Mouse (Mus musculus): ENCODE data around the gene Lhb. TPM values are rescaled to one million over a fixed set of nuclear protein-coding genes. Genes with fewer than 3 reads are reported as not detected.

The Lhb gene
- polyA plus RNA-seq, 1 experiment from 2014 or later: not detected

DNA sequence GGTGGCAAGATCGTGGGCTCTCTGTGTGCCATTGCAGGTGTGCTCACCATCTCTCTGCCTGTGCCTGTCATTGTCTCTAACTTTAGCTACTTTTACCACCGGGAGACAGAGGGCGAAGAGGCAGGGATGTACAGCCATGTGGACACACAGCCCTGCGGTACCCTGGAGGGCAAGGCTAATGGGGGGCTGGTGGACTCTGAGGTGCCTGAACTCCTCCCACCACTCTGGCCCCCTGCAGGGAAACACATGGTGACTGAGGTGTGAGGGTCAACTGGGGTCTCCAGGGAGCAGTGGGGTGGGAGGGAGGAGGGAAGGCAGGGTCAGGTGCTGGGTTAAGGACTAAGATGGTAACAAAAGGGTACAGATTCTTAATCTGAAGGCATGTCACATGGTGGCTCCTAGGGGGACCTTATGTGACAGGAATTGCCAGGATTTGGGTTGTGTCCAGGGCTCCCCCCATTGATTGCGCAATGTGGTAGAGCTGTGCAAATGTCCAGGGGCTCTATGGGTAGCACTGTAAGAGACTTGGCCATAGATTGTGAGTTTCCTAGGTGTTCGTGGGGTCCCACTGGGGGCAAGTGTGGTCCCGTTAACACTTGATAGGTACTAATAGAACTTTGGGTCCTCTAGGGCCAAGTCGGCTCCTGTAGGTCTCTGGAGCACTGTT, 11.0 kb upstream of the Lhb start:
- no peak overlapping the region for H3K9ac ChIP-seq (ENCODE audit: low read depth, low read length)
- TF ChIP-seq CTCF (IDR thresholded peaks at IDR 0.05; ENCODE audit: low read depth): no peak
- peaks cover 81% of the 10 kb centered on the region for H3K27me3 ChIP-seq (replicated peaks; ENCODE audit: control insufficient read depth, insufficient read depth, low read length)
- no peak overlapping the region for H3K4me3 ChIP-seq (ENCODE audit: low read depth, low read length)
- peaks cover 12% of the 10 kb centered on the region; the same call in 1 of the 2 replicates for H3K4me1 ChIP-seq (replicated peaks; ENCODE audit: control insufficient read depth, insufficient read depth, low read length)
- no peak overlapping the region for H3K27ac ChIP-seq (ENCODE audit: low read depth, low read length)
- no peaks in the 10 kb centered on the region for H3K36me3 ChIP-seq (ENCODE audit: control insufficient read depth, insufficient read depth)
- H3K4me2 ChIP-seq (replicated peaks; ENCODE audit: low read depth): no peak overlapping the region
- no peak for ATAC-seq
- 88% methylated on average over 8 of the region's 8 CpGs for WGBS
- H3K9me3 ChIP-seq (ENCODE audit: control insufficient read depth): no peaks in the 10 kb centered on the region

- no peak overlapping the region for H3K4me2 ChIP-seq (replicated peaks; ENCODE audit: low read depth)
- no peak for TF ChIP-seq CTCF (IDR thresholded peaks at IDR 0.05; ENCODE audit: low read depth)
- no peak overlapping the region for H3K9ac ChIP-seq (ENCODE audit: low read depth, low read length)
- no peaks in the 10 kb centered on the region for H3K9me3 ChIP-seq (ENCODE audit: control insufficient read depth)
- ATAC-seq: no peak
- WGBS: 92% methylated on average over 2 of the region's 2 CpGs
- H3K4me1 ChIP-seq (replicated peaks; ENCODE audit: control insufficient read depth, insufficient read depth, low read length): peaks cover 14% of the 10 kb centered on the region; the same call in 1 of the 2 replicates
- H3K27me3 ChIP-seq (replicated peaks; ENCODE audit: control insufficient read depth, insufficient read depth, low read length): peaks cover 79% of the 10 kb centered on the region
- H3K4me3 ChIP-seq (ENCODE audit: low read depth, low read length): no peak overlapping the region
- no peaks in the 10 kb centered on the region for H3K36me3 ChIP-seq (ENCODE audit: control insufficient read depth, insufficient read depth)
- H3K27ac ChIP-seq (ENCODE audit: low read depth, low read length): no peak overlapping the region
Measured at GRCm38 (mm10) chr7:45412421-45412820, 8.2 kb upstream of the Lhb start.

GRCm38 (mm10) chr7:45413113-45413863, 7.3 kb upstream of the Lhb start, which contains the start of gene Ntf5:
Gene Ntf5 (plus strand): TSS chr7:45413695.
- H3K4me2 ChIP-seq (replicated peaks; ENCODE audit: low read depth): peak within 1 kb of the TSS; percentile 94
- H3K9me3 ChIP-seq (ENCODE audit: control insufficient read depth): no peaks in the 10 kb centered on the region
- H3K4me1 ChIP-seq (replicated peaks; ENCODE audit: control insufficient read depth, insufficient read depth, low read length): peaks cover 14% of the 10 kb centered on the region; the same call in 1 of the 2 replicates
- peak within 1 kb of the TSS; percentile 34 for H3K9ac ChIP-seq (ENCODE audit: low read depth, low read length)
- no peak within 1 kb of the TSS for H3K27ac ChIP-seq (ENCODE audit: low read depth, low read length)
- peak within 1 kb of the TSS; percentile 58 for H3K4me3 ChIP-seq (ENCODE audit: low read depth, low read length)
- WGBS: 3% methylated on average over 44 of the region's 45 CpGs
- H3K27me3 ChIP-seq (replicated peaks; ENCODE audit: control insufficient read depth, insufficient read depth, low read length): peaks cover 73% of the 10 kb centered on the region
- no peak for TF ChIP-seq CTCF (IDR thresholded peaks at IDR 0.05; ENCODE audit: low read depth)
- peak; percentile 20; the same call in 1 of the 2 replicates for ATAC-seq
- H3K36me3 ChIP-seq (ENCODE audit: control insufficient read depth, insufficient read depth): no peaks in the 10 kb centered on the region

DNA sequence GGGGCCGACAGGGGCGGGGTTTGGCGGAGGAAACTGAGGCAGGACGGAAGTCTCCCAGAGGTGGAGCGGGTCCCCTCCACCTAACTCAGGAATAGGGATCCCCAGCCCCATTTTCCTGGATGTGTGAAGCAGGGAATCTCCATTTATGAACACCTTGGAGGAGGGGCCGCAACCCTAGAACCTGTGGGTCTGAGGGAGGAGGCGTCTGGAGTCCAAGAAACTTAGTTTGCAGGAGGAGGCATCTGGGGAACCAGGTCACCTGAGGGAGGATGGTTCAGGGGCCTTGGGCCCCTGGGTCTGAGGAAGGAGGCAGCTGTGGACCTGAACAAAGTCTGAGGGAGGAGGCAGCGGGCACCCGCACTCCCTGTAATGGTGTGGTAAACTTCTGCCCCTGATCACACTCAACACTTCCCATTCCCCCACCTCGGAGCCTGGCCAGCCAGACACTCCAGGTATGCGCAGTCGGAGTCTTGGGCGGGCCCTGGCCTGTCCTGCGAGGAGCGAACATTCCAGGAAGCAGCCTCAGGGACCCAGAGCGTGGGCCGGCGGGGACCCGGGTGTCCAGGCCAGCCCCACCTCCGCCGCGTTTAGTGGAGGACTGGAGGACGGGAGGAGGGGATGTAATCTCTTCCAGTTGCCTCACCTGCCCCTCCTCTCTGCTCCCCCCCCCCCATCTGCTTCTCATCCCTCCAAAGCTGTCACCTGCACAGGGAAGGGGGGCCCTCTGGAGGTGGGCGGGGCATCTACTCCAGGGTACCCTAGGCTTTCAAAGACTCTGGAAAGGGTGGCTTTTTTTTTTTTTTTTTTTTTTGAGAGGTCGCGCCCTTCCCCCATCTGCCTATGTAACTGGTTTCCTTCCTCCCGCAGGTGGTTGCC, 6.5 kb upstream of the Lhb start:
- Histone ChIP-seq H3K4me3 (ENCODE audit: low read depth, low read length) (peak overlapping the region; percentile 58), H3K9ac (ENCODE audit: low read depth, low read length) (peak overlapping the region; percentile 34), H3K27me3 (replicated peaks; ENCODE audit: control insufficient read depth, insufficient read depth, low read length) (peaks cover 71% of the 10 kb centered on the region), H3K4me1 (replicated peaks; ENCODE audit: control insufficient read depth, insufficient read depth, low read length) (peaks cover 14% of the 10 kb centered on the region; the same call in 1 of the 2 replicates), H3K4me2 (replicated peaks; ENCODE audit: low read depth) (peak overlapping the region; percentile 94), H3K36me3 (ENCODE audit: control insufficient read depth, insufficient read depth) (no peaks in the 10 kb centered on the region), H3K9me3 (ENCODE audit: control insufficient read depth) (no peaks in the 10 kb centered on the region), H3K27ac (ENCODE audit: low read depth, low read length) (no peak overlapping the region)
- ATAC-seq: peak; percentile 28; the same call in 1 of the 2 replicates
- 2% methylated on average over 27 of the region's 27 CpGs for WGBS
- TF ChIP-seq CTCF (IDR thresholded peaks at IDR 0.05; ENCODE audit: low read depth): no peak

DNA sequence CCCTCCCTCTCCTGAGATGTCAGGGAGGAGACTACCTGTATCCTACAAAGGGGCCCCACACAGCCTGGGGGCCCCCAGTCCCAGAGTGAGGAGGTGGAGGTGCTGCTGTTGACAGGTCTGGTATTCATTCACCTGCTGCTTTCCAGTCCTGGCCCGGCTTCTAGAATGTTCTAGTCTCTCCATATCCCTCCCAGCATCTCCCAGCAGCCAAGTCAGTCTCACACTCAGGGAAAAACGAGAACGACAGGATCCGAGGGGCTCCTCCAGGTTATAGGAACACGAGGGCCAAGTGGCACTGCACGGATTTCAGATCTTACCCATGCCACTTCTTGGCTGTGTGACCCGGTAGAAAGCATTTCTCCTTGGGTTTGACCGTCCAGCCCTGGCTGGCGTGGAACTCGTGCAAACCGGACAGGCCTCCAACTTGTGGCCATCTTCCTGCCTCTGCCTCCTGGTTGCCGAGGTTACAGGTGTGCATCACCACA, 5.8 kb upstream of the Lhb start:
- ATAC-seq: no peak
- Histone ChIP-seq H3K36me3 (ENCODE audit: control insufficient read depth, insufficient read depth) (no peaks in the 10 kb centered on the region), H3K4me1 (replicated peaks; ENCODE audit: control insufficient read depth, insufficient read depth, low read length) (peaks cover 14% of the 10 kb centered on the region; the same call in 1 of the 2 replicates), H3K4me2 (replicated peaks; ENCODE audit: low read depth) (0 out of 2 replicates have a peak overlapping the region, but pooled peaks have one; percentile 52), H3K9ac (ENCODE audit: low read depth, low read length) (no peak overlapping the region), H3K27me3 (replicated peaks; ENCODE audit: control insufficient read depth, insufficient read depth, low read length) (peaks cover 66% of the 10 kb centered on the region), H3K4me3 (ENCODE audit: low read depth, low read length) (no peak overlapping the region), H3K27ac (ENCODE audit: low read depth, low read length) (no peak overlapping the region), H3K9me3 (ENCODE audit: control insufficient read depth) (no peaks in the 10 kb centered on the region)
- no peak for TF ChIP-seq CTCF (IDR thresholded peaks at IDR 0.05; ENCODE audit: low read depth)
- 52% methylated on average over 12 of the region's 12 CpGs for WGBS
